Mouse (Mus musculus): Measurements from ENCODE around the gene Traf3.

- TF ChIP-seq CTCF (IDR thresholded peaks at IDR 0.05; ENCODE audit: borderline replicate concordance, insufficient read depth, low read length) (no peak), POLR2A (IDR thresholded peaks at IDR 0.05; ENCODE audit: low read depth, low read length) (no peak)
These were observed 117.4 kb downstream of the Traf3 start for GRCm38 (mm10) chr12:111283573-111283972.

All from embryonic fibroblast, embryonic 13.5 days (primary cell).